Mouse (Mus musculus) lung, embryonic 14.5 days (tissue): ENCODE data around the gene Ets1. TPM values are rescaled to one million over a fixed set of nuclear protein-coding genes. Genes with fewer than 3 reads are reported as not detected.

Source experiments
- ATAC-seq: fragments of 200-750 bp; cut with Nextera tagmentation; 2 replicates; pipeline ENCODE4 v1.8.0; 2017; ENCODE audit warnings: mild to moderate bottlenecking, moderate TSS enrichment, moderate library complexity; ENCODE audit not compliant: insufficient read depth
- DNase-seq: peaks from one replicate; pipeline ENCODE4 v3.0.0-alpha.2; 2015
- H3K27ac ChIP-seq: fragments of 300-500 bp; sonication (generic); 2 replicates; pipeline ENCODE4 v1.5.1; 2014; ENCODE audit warnings: low read depth, mild to moderate bottlenecking, moderate library complexity
- H3K27me3 ChIP-seq: fragments of 300-500 bp; sonication (generic); 2 replicates; pipeline ENCODE4 v1.6.1; 2014; ENCODE audit warnings: low read length, control low read depth; ENCODE audit not compliant: insufficient read depth
- H3K36me3 ChIP-seq: fragments of 300-500 bp; sonication (generic); 2 replicates; pipeline ENCODE4 v1.6.1; 2014; ENCODE audit warnings: control low read depth; ENCODE audit not compliant: insufficient read depth
- H3K4me1 ChIP-seq: fragments of 300-500 bp; sonication (generic); 2 replicates; pipeline ENCODE4 v1.6.1; 2014; ENCODE audit warnings: antibody characterized with exemption, control low read depth; ENCODE audit not compliant: insufficient read depth
- H3K4me2 ChIP-seq: fragments of 300-500 bp; sonication (generic); 2 replicates; pipeline ENCODE4 v1.6.1; 2014; ENCODE audit warnings: mild to moderate bottlenecking
- H3K4me3 ChIP-seq: fragments of 300-500 bp; sonication (generic); 2 replicates; pipeline ENCODE4 v1.5.1; 2014; ENCODE audit warnings: low read depth, low read length
- H3K9ac ChIP-seq: fragments of 300-500 bp; sonication (generic); 2 replicates; pipeline ENCODE4 v1.6.1; 2014
- H3K9me3 ChIP-seq: fragments of 300-500 bp; sonication (generic); 2 replicates; pipeline ENCODE4 v1.6.1; 2016; ENCODE audit warnings: low read depth, low read length, control low read depth
- CTCF ChIP-seq: IDR thresholded peaks from 2 replicates; pipeline ENCODE4 v1.5.1; 2016; ENCODE audit warnings: antibody characterized with exemption, low read depth
- WGBS: fragments of 180-500 bp; shearing (Covaris S2); extraction: QIAGEN DNeasy Blood & Tissue Kit; methylation state at CpG from one replicate; pipeline ENCODE4 v1.1.7; 2014; 5-methylcytosine and 5-hydroxymethylcytosine counted together
- polyA plus RNA-seq: library from polyadenylated mRNA; unstranded; fragments of >200 nt; fragmentation: Nextera tagmentation; extraction: Ambion mirVana; gene quantifications from 2 replicates; pipeline ENCODE4 v1.2.1, GENCODE M21; 2014

The Ets1 gene
- polyA plus RNA-seq, 1 experiment from 2014 or later = 79.2 TPM

- H3K27ac ChIP-seq = no peak overlapping the region
- TF ChIP-seq CTCF = no peak
- 70% methylated on average over 7 of the region's 7 CpGs for WGBS
- no peak for DNase-seq
- H3K4me3 ChIP-seq = no peak overlapping the region
- H3K9me3 ChIP-seq = no peaks in the 10 kb centered on the region
- no peaks in the 10 kb centered on the region for H3K27me3 ChIP-seq
- H3K4me1 ChIP-seq = peaks cover 10% of the 10 kb centered on the region; the same call in 1 of the 2 replicates
- ATAC-seq = no peak
- H3K4me2 ChIP-seq = no peak overlapping the region
- H3K9ac ChIP-seq = no peak overlapping the region
- H3K36me3 ChIP-seq = no peaks in the 10 kb centered on the region
Observed at GRCm38 (mm10) chr9:32632237-32632636, 3.8 kb upstream of the Ets1 start.

DNA sequence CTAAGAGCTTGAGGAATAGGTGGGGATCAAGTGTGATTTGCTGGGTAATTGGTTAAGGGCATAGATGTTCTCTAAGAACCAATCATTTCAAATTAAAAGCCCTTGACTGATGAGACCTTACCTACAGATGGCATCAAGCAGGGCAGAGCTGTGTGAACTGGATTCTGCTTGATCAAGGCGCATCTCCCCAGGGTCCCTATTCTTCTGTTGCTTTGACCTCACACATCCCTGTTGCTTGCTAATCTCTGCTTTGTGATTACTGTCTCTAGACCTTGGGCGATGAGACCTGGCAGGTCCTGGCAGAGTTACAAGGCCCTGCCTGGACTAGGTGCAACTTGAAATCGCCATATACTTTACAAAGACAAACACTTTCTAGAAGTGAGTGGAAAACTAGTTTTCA lies 9.0 kb downstream of the Ets1 start:
- Histone ChIP-seq H3K36me3 (no peaks in the 10 kb centered on the region), H3K9me3 (no peaks in the 10 kb centered on the region), H3K27ac (no peak overlapping the region), H3K4me2 (peak overlapping the region; percentile 56; the same call in 1 of the 2 replicates), H3K4me3 (no peak overlapping the region), H3K9ac (no peak overlapping the region), H3K27me3 (no peaks in the 10 kb centered on the region), H3K4me1 (peaks cover 39% of the 10 kb centered on the region)
- no peak for TF ChIP-seq CTCF
- no peak for DNase-seq
- ATAC-seq = no peak
- WGBS = 68% methylated on average over 3 of the region's 3 CpGs

DNA sequence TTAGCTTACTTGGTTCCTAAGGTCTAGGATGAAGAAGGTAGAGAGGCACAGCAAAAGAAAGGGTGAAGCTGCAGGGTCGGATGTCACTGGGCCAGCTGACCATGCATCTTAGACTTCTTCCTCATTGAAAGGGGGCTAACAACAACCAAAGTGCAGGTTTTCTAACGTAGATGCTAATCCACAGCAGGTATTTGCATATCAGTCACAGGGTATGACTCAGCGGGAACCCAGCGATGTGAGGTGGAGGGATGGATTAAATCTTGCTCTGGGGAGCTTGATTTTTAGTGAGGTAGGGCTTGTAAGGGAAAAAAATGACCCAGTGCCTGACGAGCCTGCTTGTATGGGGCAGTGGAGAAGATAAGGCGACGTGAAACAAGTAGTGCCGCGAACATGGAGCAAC lies 9.5 kb downstream of the Ets1 start:
- H3K4me1 ChIP-seq = peaks cover 39% of the 10 kb centered on the region
- no peaks in the 10 kb centered on the region for H3K9me3 ChIP-seq
- ATAC-seq (no peak), DNase-seq (no peak)
- no peaks in the 10 kb centered on the region for H3K27me3 ChIP-seq
- no peaks in the 10 kb centered on the region for H3K36me3 ChIP-seq
- peak overlapping the region; percentile 78; the same call in 1 of the 2 replicates for H3K27ac ChIP-seq
- no peak for TF ChIP-seq CTCF
- 10% methylated on average over 9 of the region's 9 CpGs for WGBS
- H3K4me3 ChIP-seq = no peak overlapping the region
- no peak overlapping the region for H3K9ac ChIP-seq
- H3K4me2 ChIP-seq = peak overlapping the region; percentile 56

DNA sequence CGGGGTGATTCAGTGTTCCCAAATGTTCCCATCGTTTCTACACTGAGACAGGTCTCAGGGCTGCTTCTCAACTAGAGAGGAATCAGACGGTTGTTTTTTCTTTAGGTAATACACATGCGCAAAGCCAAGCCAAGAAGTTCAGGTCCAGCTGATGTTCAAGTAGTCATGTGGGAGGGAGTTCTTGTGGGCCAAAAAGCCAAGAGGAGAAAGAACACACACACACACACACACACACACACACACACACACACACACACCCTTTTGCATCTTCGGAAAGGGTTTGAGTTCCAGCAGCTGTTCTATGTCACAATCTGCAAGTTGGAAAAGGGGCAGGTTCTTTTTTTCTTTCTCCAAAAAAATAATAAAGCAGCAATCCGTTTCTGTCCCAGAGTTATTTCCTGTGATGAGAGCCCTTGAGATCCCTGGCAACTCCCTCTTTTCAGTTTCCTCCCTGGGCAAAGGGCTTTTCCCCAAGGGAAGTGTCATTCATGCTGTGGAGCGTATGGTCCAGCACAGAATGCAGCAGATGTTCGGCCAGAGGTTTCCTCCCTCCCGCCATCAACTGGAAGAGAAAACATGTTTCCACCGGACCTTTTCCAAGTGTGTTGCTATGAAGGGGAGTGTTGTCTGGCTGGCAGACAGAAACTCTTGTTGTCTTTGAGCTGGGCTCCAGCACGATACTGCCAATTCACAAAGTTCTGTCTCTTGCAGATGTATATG lies 10.7 kb downstream of the Ets1 start:
- peak; percentile 94 for ATAC-seq
- peak overlapping the region; percentile 83 for H3K27ac ChIP-seq
- no peaks in the 10 kb centered on the region for H3K27me3 ChIP-seq
- DNase-seq = peak; percentile 88
- peak overlapping the region; percentile 56 for H3K4me2 ChIP-seq
- 0 out of 2 replicates have a peak overlapping the region, but pooled peaks have one; percentile 17 for H3K9ac ChIP-seq
- 8% methylated on average over 11 of the region's 11 CpGs for WGBS
- H3K4me1 ChIP-seq = peaks cover 39% of the 10 kb centered on the region
- no peaks in the 10 kb centered on the region for H3K9me3 ChIP-seq
- TF ChIP-seq CTCF = no peak
- no peaks in the 10 kb centered on the region for H3K36me3 ChIP-seq
- H3K4me3 ChIP-seq = peak overlapping the region; percentile 14; the same call in 1 of the 2 replicates

DNA sequence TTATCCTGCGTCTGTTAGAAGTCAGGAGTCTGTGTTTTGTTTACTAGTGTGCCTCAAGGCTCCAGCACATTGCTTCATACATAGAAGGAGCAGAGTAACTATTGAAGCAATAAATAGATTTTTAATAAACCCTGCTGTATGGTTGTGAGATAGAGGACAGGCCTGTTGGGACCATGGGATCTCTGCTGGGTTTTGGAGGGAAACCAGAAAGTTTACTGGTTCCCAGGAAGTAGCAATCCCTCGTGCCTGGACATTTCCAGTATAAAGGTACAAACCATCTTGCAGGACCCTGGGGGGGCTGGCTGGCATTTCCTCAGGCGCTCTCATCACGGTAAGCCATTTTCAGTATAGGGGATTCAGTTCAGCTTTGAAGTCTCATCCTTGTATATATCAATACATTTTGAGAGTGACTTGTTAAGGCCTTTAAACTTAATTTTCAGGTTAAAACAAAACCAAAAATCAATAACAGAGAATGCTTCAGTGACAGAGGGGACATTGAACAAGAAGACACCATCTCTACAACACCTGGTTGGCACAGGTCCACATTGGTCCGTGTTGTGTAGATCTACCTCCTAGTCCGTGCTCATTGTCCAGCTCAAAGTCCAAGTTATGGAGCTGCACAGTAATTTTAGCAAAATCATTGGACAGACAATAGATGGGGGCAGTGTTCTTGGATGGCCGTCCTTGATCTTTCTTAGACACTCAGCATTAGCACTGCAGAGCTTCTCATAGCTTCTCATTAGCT lies 11.7 kb downstream of the Ets1 start:
- no peak for TF ChIP-seq CTCF
- Histone ChIP-seq H3K27me3 (no peaks in the 10 kb centered on the region), H3K9ac (no peak overlapping the region), H3K4me2 (peak overlapping the region; percentile 56; the same call in 1 of the 2 replicates), H3K9me3 (no peaks in the 10 kb centered on the region), H3K4me1 (peaks cover 39% of the 10 kb centered on the region), H3K27ac (peak overlapping the region; percentile 83), H3K4me3 (no peak overlapping the region), H3K36me3 (no peaks in the 10 kb centered on the region)
- DNase-seq (peak; percentile 23), ATAC-seq (0 out of 2 replicates have a peak, but pooled peaks have one; percentile 4)
- WGBS = 72% methylated on average over 7 of the region's 7 CpGs

DNA sequence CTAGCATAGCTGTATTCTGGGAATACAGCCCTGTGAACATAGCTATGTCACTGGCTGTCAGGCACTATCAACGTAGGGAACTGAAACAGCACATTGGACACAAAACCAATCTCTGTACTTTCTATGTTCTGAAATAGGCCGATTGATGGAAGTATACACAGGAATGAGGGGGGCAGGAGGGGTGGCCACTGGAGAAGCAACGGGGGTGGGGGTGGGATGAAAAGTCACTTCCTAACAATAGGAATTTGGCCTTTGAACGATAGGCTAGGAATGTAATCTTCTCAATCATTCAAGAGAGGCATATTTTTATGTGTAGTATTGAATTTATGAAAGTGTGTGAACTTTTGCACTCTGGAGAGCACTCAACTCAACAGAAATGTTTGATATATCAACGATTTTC lies 12.3 kb downstream of the Ets1 start:
- 25% methylated on average over 5 of the region's 5 CpGs for WGBS

GRCm38 (mm10) chr9:32650738-32651137 lies 14.7 kb downstream of the Ets1 start:
- no peak for ATAC-seq
- no peaks in the 10 kb centered on the region for H3K27me3 ChIP-seq
- H3K9me3 ChIP-seq = no peaks in the 10 kb centered on the region
- H3K4me1 ChIP-seq = peaks cover 29% of the 10 kb centered on the region
- H3K9ac ChIP-seq = no peak overlapping the region
- H3K4me2 ChIP-seq = no peak overlapping the region
- TF ChIP-seq CTCF = no peak
- H3K27ac ChIP-seq = no peak overlapping the region
- H3K4me3 ChIP-seq = no peak overlapping the region
- no peaks in the 10 kb centered on the region for H3K36me3 ChIP-seq
- WGBS = 39% methylated on average over 3 of the region's 3 CpGs
- no peak for DNase-seq

More for the DNA sequence above, 12.3 kb downstream of the Ets1 start:
- Histone ChIP-seq H3K4me1 (peaks cover 39% of the 10 kb centered on the region), H3K27ac (peak overlapping the region; percentile 83), H3K36me3 (no peaks in the 10 kb centered on the region), H3K4me3 (no peak overlapping the region), H3K27me3 (no peaks in the 10 kb centered on the region), H3K9ac (no peak overlapping the region), H3K4me2 (0 out of 2 replicates have a peak overlapping the region, but pooled peaks have one; percentile 4), H3K9me3 (no peaks in the 10 kb centered on the region)
- DNase-seq (peak; percentile 46), ATAC-seq (no peak)
- no peak for TF ChIP-seq CTCF
